Mouse (Mus musculus): ENCODE data around the gene Ttll11.

Ttll11 gene

GRCm38 (mm10) chr2:35823589-35823988 lies 156.1 kb downstream of the Ttll11 start:
- DNase-seq (ENCODE audit: low spot score), result no peak

- no peak for DNase-seq (ENCODE audit: low spot score)
Observed at GRCm38 (mm10) chr2:35818883-35819282, 160.8 kb downstream of the Ttll11 start.

- DNase-seq (ENCODE audit: low spot score), result no peak
Observed at GRCm38 (mm10) chr2:35816056-35816661, 163.6 kb downstream of the Ttll11 start.

GRCm38 (mm10) chr2:35812561-35812933 lies 167.2 kb downstream of the Ttll11 start:
- DNase-seq (ENCODE audit: low spot score), result no peak

- DNase-seq (ENCODE audit: low spot score), result no peak
Observed at GRCm38 (mm10) chr2:35811801-35812560, 167.7 kb downstream of the Ttll11 start.

- DNase-seq (ENCODE audit: low spot score), result no peak
Observed at GRCm38 (mm10) chr2:35810027-35810426, 169.7 kb downstream of the Ttll11 start.

- no peak for DNase-seq (ENCODE audit: low spot score)
Observed at GRCm38 (mm10) chr2:35809141-35809540, 170.6 kb downstream of the Ttll11 start.

- DNase-seq (ENCODE audit: low spot score), result no peak
Observed at GRCm38 (mm10) chr2:35805881-35806280, 173.8 kb downstream of the Ttll11 start.

- no peak for DNase-seq (ENCODE audit: low spot score)
Observed at GRCm38 (mm10) chr2:35803095-35803494, 176.6 kb downstream of the Ttll11 start.

- DNase-seq (ENCODE audit: low spot score), result no peak
Observed at GRCm38 (mm10) chr2:35801759-35802158, 178.0 kb downstream of the Ttll11 start.

GRCm38 (mm10) chr2:35799073-35799472 lies 180.6 kb downstream of the Ttll11 start:
- no peak for DNase-seq (ENCODE audit: low spot score)

GRCm38 (mm10) chr2:35797998-35798397 lies 181.7 kb downstream of the Ttll11 start:
- DNase-seq (ENCODE audit: low spot score), result no peak

GRCm38 (mm10) chr2:35789362-35790326 lies 190.1 kb downstream of the Ttll11 start:
- no peak for DNase-seq (ENCODE audit: low spot score)

- no peak for DNase-seq (ENCODE audit: low spot score)
Observed at GRCm38 (mm10) chr2:35785877-35786276, 193.8 kb downstream of the Ttll11 start.

GRCm38 (mm10) chr2:35783368-35783767 lies 196.3 kb downstream of the Ttll11 start:
- DNase-seq (ENCODE audit: low spot score), result no peak

- no peak for DNase-seq (ENCODE audit: low spot score)
Observed at GRCm38 (mm10) chr2:35779266-35779665, 200.4 kb downstream of the Ttll11 start.

GRCm38 (mm10) chr2:35776935-35777334 lies 202.8 kb downstream of the Ttll11 start:
- DNase-seq (ENCODE audit: low spot score), result no peak

- no peak for DNase-seq (ENCODE audit: low spot score)
Observed at GRCm38 (mm10) chr2:35775651-35776055, 204.1 kb downstream of the Ttll11 start.

GRCm38 (mm10) chr2:35770541-35770940 lies 209.2 kb downstream of the Ttll11 start:
- DNase-seq (ENCODE audit: low spot score), result no peak

- DNase-seq (ENCODE audit: low spot score), result no peak
Observed at GRCm38 (mm10) chr2:35769398-35769797, 210.3 kb downstream of the Ttll11 start.

- DNase-seq (ENCODE audit: low spot score), result no peak
Observed at GRCm38 (mm10) chr2:35768538-35769238, 211.0 kb downstream of the Ttll11 start.
